Mouse (Mus musculus): ENCODE results near the gene Kdelr2.

- TF ChIP-seq CTCF (IDR thresholded peaks at IDR 0.05; ENCODE audit: low read depth) = no peak
- TF ChIP-seq EP300 (IDR thresholded peaks at IDR 0.05; ENCODE audit: low read depth) = no peak
Measured at GRCm38 (mm10) chr5:143463671-143464070, 60.0 kb downstream of the Kdelr2 start.

All from liver, embryonic 14.5 days (tissue).